Mouse (Mus musculus) ES-E14 (cell line): ENCODE data around the gene Ehd3.

Source experiments
- MAFK ChIP-seq: IDR thresholded peaks from 2 replicates; pipeline ENCODE4 v1.6.1; 2014; ENCODE audit warnings: mild to moderate bottlenecking, low read depth, low read length, inconsistent platforms; ENCODE audit not compliant: insufficient read depth
- ZC3H11A ChIP-seq: IDR thresholded peaks from 2 replicates; pipeline ENCODE4 v1.6.1; 2012; ENCODE audit warnings: low read depth, mild to moderate bottlenecking, inconsistent platforms, low read length, borderline replicate concordance
- ZNF384 ChIP-seq: IDR thresholded peaks from 2 replicates; pipeline ENCODE4 v1.6.1; 2012; ENCODE audit warnings: low read depth, low read length, inconsistent platforms

GRCm38 (mm10) chr17:73797706-73798105, 6.2 kb upstream of the Ehd3 start:
- no peak for TF ChIP-seq ZC3H11A
- TF ChIP-seq MAFK, result no peak
- TF ChIP-seq ZNF384, result no peak
